Mouse (Mus musculus) gonadal fat pad, adult 2 months (tissue): ENCODE measurements around the gene Dscam. TPM values are rescaled to one million over a fixed set of nuclear protein-coding genes. Genes with fewer than 3 reads are reported as not detected.

Experiments used
- DNase-seq: peaks from one replicate; pipeline ENCODE4 v3.0.0-alpha.2; 2012; ENCODE audit warnings: low read depth
- polyA plus RNA-seq: library from polyadenylated mRNA; depleted of rRNA; stranded (reverse); fragments of >200 nt; gene quantifications from 2 replicates; pipeline ENCODE4 v1.2.3, GENCODE M21; 2012

The Dscam gene
- polyA plus RNA-seq, 1 experiment = 0.09 TPM

GRCm38 (mm10) chr16:96721241-96721640 lies 449.3 kb downstream of the Dscam start:
- DNase-seq = no peak

- DNase-seq = no peak
Measured at GRCm38 (mm10) chr16:96720666-96721065, 449.9 kb downstream of the Dscam start.

- DNase-seq = no peak
Measured at GRCm38 (mm10) chr16:96718221-96718620, 452.3 kb downstream of the Dscam start.

GRCm38 (mm10) chr16:96716633-96717032 lies 453.9 kb downstream of the Dscam start:
- no peak for DNase-seq

- DNase-seq = no peak
Measured at GRCm38 (mm10) chr16:96711935-96712334, 458.6 kb downstream of the Dscam start.

- DNase-seq = no peak
Measured at GRCm38 (mm10) chr16:96700551-96700950, 470.0 kb downstream of the Dscam start.

GRCm38 (mm10) chr16:96695882-96696281 lies 474.7 kb downstream of the Dscam start:
- DNase-seq = no peak

GRCm38 (mm10) chr16:96691576-96691975 lies 479.0 kb downstream of the Dscam start:
- no peak for DNase-seq

- no peak for DNase-seq
Measured at GRCm38 (mm10) chr16:96690052-96690451, 480.5 kb downstream of the Dscam start.

GRCm38 (mm10) chr16:96689419-96689818 lies 481.1 kb downstream of the Dscam start:
- no peak for DNase-seq

GRCm38 (mm10) chr16:96685065-96685464 lies 485.5 kb downstream of the Dscam start:
- DNase-seq = no peak

GRCm38 (mm10) chr16:96684581-96684980 lies 486.0 kb downstream of the Dscam start:
- DNase-seq = no peak

GRCm38 (mm10) chr16:96682289-96682972 lies 488.1 kb downstream of the Dscam start:
- DNase-seq = no peak

GRCm38 (mm10) chr16:96679981-96680380 lies 490.6 kb downstream of the Dscam start:
- DNase-seq = no peak

GRCm38 (mm10) chr16:96677471-96677870 lies 493.1 kb downstream of the Dscam start:
- DNase-seq = no peak

- DNase-seq = no peak
Measured at GRCm38 (mm10) chr16:96676663-96677062, 493.9 kb downstream of the Dscam start.

GRCm38 (mm10) chr16:96673191-96673847 lies 497.2 kb downstream of the Dscam start:
- no peak for DNase-seq

GRCm38 (mm10) chr16:96671603-96672374 lies 498.8 kb downstream of the Dscam start:
- DNase-seq = no peak

- no peak for DNase-seq
Measured at GRCm38 (mm10) chr16:96669706-96670105, 500.8 kb downstream of the Dscam start.

GRCm38 (mm10) chr16:96668478-96668877 lies 502.1 kb downstream of the Dscam start:
- no peak for DNase-seq

- no peak for DNase-seq
Measured at GRCm38 (mm10) chr16:96661073-96661472, 509.5 kb downstream of the Dscam start.

GRCm38 (mm10) chr16:96659275-96659674 lies 511.3 kb downstream of the Dscam start:
- DNase-seq = no peak

- no peak for DNase-seq
Measured at GRCm38 (mm10) chr16:96655548-96655947, 515.0 kb downstream of the Dscam start.
